Mouse (Mus musculus): Measurements from ENCODE around the gene Sh2d3c. TPM values are rescaled to one million over a fixed set of nuclear protein-coding genes. Genes with fewer than 3 reads are reported as not detected.

Gene Sh2d3c
- polyA plus RNA-seq, 1 experiment from 2014 or later: 8.3 TPM

DNA sequence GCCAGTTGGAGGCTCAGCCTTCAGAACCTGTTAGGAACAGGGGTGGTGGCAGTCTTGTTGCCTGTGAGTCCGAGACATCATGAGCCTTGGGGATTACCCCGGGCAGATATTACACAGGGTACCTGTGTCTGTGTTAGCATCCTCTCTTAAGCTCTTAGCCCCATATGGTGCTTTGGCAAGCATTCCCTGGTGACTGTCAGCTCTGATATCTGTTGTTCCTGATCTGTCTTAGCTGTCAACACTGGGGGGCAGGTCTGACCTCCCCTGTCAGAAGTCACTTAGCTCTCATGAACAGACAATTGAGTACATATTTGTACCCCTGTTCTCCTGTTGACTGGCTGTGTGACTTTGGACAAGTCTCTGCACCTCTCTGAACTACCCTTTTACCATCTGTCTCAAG is 38.1 kb downstream of the Sh2d3c start:
- peaks cover 19% of the 10 kb centered on the region for H3K36me3 ChIP-seq (replicated peaks; ENCODE audit: insufficient read depth, low read length)
- no peak overlapping the region for H3K9ac ChIP-seq (replicated peaks)
- H3K4me3 ChIP-seq (ENCODE audit: low read depth, low read length): no peak overlapping the region
- no peaks in the 10 kb centered on the region; the same call in 1 of the 2 replicates for H3K4me1 ChIP-seq (ENCODE audit: insufficient read depth)
- H3K27ac ChIP-seq (ENCODE audit: low read depth): no peak overlapping the region
- 79% methylated on average over 2 of the region's 2 CpGs for WGBS (ENCODE audit: insufficient replicate concordance)
- H3K9me3 ChIP-seq (ENCODE audit: low read length): no peaks in the 10 kb centered on the region
- no peak for TF ChIP-seq CTCF (IDR thresholded peaks at IDR 0.05; ENCODE audit: low read depth)
- no peak for ATAC-seq
- no peak for DNase-seq
- no peak overlapping the region for H3K4me2 ChIP-seq (ENCODE audit: low read depth, low read length)
- no peaks in the 10 kb centered on the region for H3K27me3 ChIP-seq (ENCODE audit: insufficient read depth, low read length)

DNA sequence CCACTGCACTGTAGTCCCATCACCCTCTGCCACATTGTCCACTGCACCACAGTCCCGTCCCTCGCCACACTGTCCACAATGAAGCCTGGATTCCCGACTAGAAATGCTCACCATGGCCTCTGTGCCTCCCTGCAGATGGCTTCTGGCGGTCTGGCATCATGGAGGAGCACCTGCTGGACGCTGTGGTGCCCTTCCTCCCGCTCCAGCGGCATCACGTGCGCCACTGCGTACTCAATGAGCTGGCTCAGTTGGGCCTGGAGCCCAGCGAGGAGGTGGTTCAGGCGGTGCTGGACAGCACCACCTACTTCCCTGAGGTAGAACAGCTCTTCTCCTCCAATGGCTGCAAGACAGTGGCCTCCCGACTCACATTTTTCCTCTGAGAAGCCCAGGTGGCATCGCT is 40.5 kb downstream of the Sh2d3c start:
- DNase-seq (peak; percentile 13), ATAC-seq (no peak)
- H3K9me3 ChIP-seq (ENCODE audit: low read length): no peaks in the 10 kb centered on the region
- H3K36me3 ChIP-seq (replicated peaks; ENCODE audit: insufficient read depth, low read length): peaks cover 9% of the 10 kb centered on the region
- TF ChIP-seq EP300 (IDR thresholded peaks at IDR 0.05; ENCODE audit: low read depth) (no peak), CTCF (IDR thresholded peaks at IDR 0.05; ENCODE audit: low read depth) (no peak)
- no peaks in the 10 kb centered on the region; the same call in 1 of the 2 replicates for H3K4me1 ChIP-seq (ENCODE audit: insufficient read depth)
- no peaks in the 10 kb centered on the region for H3K27me3 ChIP-seq (ENCODE audit: insufficient read depth, low read length)
- H3K4me3 ChIP-seq (ENCODE audit: low read depth, low read length): no peak overlapping the region
- H3K4me2 ChIP-seq (ENCODE audit: low read depth, low read length): no peak overlapping the region
- no peak overlapping the region for H3K27ac ChIP-seq (ENCODE audit: low read depth)
- H3K9ac ChIP-seq (replicated peaks): no peak overlapping the region
- 85% methylated on average over 14 of the region's 14 CpGs for WGBS (ENCODE audit: insufficient replicate concordance)

DNA sequence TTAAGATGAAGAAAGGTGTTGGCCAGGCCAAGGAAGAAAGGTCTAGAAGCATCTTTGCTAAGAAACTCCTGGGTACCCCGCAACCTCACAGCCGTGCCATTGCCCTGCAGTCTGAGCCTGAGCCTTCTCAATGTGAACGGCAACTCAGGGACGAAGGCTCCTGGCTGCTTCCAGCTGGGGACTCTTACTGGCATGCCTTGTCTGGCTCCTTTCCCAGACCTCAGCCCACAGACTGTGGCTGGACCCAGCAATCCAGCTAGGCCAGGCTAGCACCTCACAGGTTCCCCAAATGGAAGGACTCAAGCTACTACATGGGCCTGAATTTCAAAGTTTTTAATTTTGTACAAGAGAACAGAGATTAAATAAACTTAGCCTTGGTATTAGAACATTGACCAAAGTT is 41.0 kb downstream of the Sh2d3c start:
- Histone ChIP-seq H3K27me3 (ENCODE audit: insufficient read depth, low read length) (no peaks in the 10 kb centered on the region), H3K36me3 (replicated peaks; ENCODE audit: insufficient read depth, low read length) (peaks cover 9% of the 10 kb centered on the region), H3K9me3 (ENCODE audit: low read length) (no peaks in the 10 kb centered on the region), H3K27ac (ENCODE audit: low read depth) (no peak overlapping the region), H3K9ac (replicated peaks) (no peak overlapping the region), H3K4me3 (ENCODE audit: low read depth, low read length) (no peak overlapping the region), H3K4me2 (ENCODE audit: low read depth, low read length) (no peak overlapping the region), H3K4me1 (ENCODE audit: insufficient read depth) (no peaks in the 10 kb centered on the region; the same call in 1 of the 2 replicates)
- TF ChIP-seq EP300 (IDR thresholded peaks at IDR 0.05; ENCODE audit: low read depth) (no peak), CTCF (IDR thresholded peaks at IDR 0.05; ENCODE audit: low read depth) (no peak)
- DNase-seq (no peak), ATAC-seq (no peak)
- 81% methylated on average over 4 of the region's 4 CpGs for WGBS (ENCODE audit: insufficient replicate concordance)

DNA sequence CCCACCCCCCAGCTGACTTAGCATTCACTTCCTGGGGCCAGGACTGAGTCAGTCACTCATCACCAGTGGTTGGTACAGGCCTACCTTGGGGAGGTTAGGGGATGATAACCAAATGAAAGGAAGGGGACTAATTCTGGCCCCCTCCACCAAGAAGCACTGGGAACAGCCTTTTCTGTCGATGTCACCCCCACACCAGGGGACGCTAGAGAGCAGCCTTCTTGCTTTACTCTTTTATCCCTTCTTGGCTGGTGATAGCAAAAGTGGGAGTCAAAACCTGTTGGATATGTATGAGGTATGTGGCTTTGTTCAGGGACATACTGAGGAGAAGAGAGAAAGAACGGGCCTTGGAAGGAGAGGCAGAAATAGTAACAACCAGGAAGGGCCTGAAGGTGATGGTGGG is 42.5 kb downstream of the Sh2d3c start:
- Histone ChIP-seq H3K4me2 (ENCODE audit: low read depth, low read length) (no peak overlapping the region), H3K4me1 (ENCODE audit: insufficient read depth) (no peaks in the 10 kb centered on the region), H3K36me3 (replicated peaks; ENCODE audit: insufficient read depth, low read length) (peaks cover 9% of the 10 kb centered on the region), H3K9me3 (ENCODE audit: low read length) (no peaks in the 10 kb centered on the region), H3K9ac (replicated peaks) (no peak overlapping the region), H3K27me3 (ENCODE audit: insufficient read depth, low read length) (no peaks in the 10 kb centered on the region), H3K4me3 (ENCODE audit: low read depth, low read length) (no peak overlapping the region), H3K27ac (ENCODE audit: low read depth) (no peak overlapping the region)
- TF ChIP-seq EP300 (IDR thresholded peaks at IDR 0.05; ENCODE audit: low read depth) (no peak), CTCF (IDR thresholded peaks at IDR 0.05; ENCODE audit: low read depth) (peak; percentile 51)
- DNase-seq (no peak), ATAC-seq (no peak)
- 72% methylated on average over 3 of the region's 3 CpGs for WGBS (ENCODE audit: insufficient replicate concordance)

DNA sequence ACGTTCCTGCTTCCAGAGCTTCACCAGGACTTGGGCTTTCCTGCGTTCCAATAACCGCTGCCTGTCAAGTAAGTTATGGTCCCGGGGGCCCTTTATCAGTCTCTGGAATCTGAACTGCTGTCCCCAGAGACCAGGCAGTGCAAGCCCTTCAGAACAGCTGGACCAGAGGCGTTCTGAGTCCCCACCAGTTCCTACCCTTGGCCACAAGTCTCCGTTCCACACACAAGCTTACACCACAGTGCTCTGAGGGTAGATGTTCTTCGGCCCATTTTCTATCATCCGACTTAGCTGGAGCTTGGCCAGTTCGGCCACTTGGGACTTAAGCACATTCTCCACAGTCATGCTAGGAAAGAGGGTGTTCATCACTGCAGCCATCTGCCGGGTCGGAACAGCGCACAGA is 46.4 kb downstream of the Sh2d3c start:
- ATAC-seq (no peak), DNase-seq (no peak)
- H3K36me3 ChIP-seq (replicated peaks; ENCODE audit: insufficient read depth, low read length): no peaks in the 10 kb centered on the region
- H3K4me1 ChIP-seq (ENCODE audit: insufficient read depth): peaks cover 5% of the 10 kb centered on the region
- H3K27ac ChIP-seq (ENCODE audit: low read depth): no peak overlapping the region
- no peaks in the 10 kb centered on the region for H3K9me3 ChIP-seq (ENCODE audit: low read length)
- H3K27me3 ChIP-seq (ENCODE audit: insufficient read depth, low read length): no peaks in the 10 kb centered on the region
- no peak overlapping the region for H3K4me2 ChIP-seq (ENCODE audit: low read depth, low read length)
- WGBS (ENCODE audit: insufficient replicate concordance): 66% methylated on average over 12 of the region's 12 CpGs
- TF ChIP-seq CTCF (IDR thresholded peaks at IDR 0.05; ENCODE audit: low read depth) (no peak), EP300 (IDR thresholded peaks at IDR 0.05; ENCODE audit: low read depth) (no peak)
- no peak overlapping the region for H3K4me3 ChIP-seq (ENCODE audit: low read depth, low read length)
- no peak overlapping the region for H3K9ac ChIP-seq (replicated peaks)

DNA sequence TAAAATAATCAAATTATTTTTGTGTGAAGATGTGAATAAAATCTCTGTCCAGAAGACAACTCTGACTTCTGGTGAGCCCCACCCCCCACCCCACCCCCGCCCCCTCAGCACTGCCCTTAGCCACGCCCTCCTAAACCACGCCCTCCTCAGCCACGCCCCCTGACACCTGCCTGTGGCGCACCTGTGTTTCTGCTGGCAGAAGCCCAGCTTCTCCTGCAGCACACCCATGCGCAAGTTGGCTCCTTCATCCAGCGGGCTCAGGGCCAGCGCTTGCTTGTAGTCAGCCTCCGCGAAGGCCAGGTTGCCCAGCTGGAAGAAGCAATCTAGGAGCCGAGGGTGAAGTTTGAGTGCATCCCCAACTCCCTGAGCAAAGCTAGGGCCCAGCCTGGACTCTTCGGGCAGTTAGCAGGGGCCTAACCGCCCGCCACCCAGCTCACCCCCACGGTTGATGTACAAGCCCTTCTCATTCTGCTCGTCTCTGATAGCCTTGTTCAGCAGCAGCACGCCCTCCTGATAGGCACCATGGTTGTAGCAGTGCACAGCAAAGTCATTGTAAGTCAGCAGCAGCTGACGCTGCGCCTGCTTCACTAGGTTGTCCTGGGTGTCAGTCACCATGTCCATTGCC is 47.9 kb downstream of the Sh2d3c start:
- Histone ChIP-seq H3K9ac (replicated peaks) (no peak overlapping the region), H3K9me3 (ENCODE audit: low read length) (no peaks in the 10 kb centered on the region), H3K4me2 (ENCODE audit: low read depth, low read length) (no peak overlapping the region), H3K4me1 (ENCODE audit: insufficient read depth) (peaks cover 5% of the 10 kb centered on the region), H3K27ac (ENCODE audit: low read depth) (no peak overlapping the region), H3K27me3 (ENCODE audit: insufficient read depth, low read length) (no peaks in the 10 kb centered on the region), H3K4me3 (ENCODE audit: low read depth, low read length) (no peak overlapping the region), H3K36me3 (replicated peaks; ENCODE audit: insufficient read depth, low read length) (no peaks in the 10 kb centered on the region)
- ATAC-seq (peak; percentile 69), DNase-seq (peak; percentile 56)
- TF ChIP-seq EP300 (IDR thresholded peaks at IDR 0.05; ENCODE audit: low read depth) (no peak), CTCF (IDR thresholded peaks at IDR 0.05; ENCODE audit: low read depth) (no peak)
- WGBS (ENCODE audit: insufficient replicate concordance): 45% methylated on average over 19 of the region's 19 CpGs
